Mouse (Mus musculus): ENCODE data around the gene Stfa1. TPM values are rescaled to one million over a fixed set of nuclear protein-coding genes. Genes with fewer than 3 reads are reported as not detected.
"Not testable (repeated sequence)": the region's sequence is repeated elsewhere in the genome, so short reads cannot be mapped to it uniquely, and the experiment has no call there.

Gene Stfa1
- not detected for total RNA-seq (2021)
- polyA plus RNA-seq (2012; rRNA removed) = not detected in 2 replicates
- long read RNA-seq = 0 reads

GRCm38 (mm10) chr16:36276796-36277195 lies at the start of gene Stfa1:
TSS of gene Stfa1 (plus strand) at chr16:36276951.
- not testable (repeated sequence) for DNase-seq

DNA sequence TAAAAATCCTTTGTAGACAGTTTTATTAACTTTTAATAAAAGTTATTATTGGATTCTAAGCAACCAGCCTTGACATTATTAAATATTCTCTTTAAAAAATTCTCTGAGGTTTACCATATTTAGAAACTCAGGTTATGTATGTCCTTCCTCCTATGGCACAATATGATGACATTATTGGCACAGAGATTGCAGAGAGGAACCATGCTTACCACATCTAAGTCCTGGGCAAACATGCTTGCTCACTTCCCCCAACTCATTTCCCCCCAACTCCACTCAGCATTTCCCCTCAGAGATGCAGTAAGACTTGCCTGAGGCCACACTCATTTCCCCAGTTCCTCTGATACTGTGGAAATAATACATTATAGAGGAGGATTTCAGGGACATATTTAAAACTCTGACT lies 16.2 kb upstream of the Stfa1 start:
- DNase-seq = not testable (repeated sequence)

- DNase-seq = no peak
These were observed 12.4 kb downstream of the Stfa1 start for GRCm38 (mm10) chr16:36289140-36289539.

GRCm38 (mm10) chr16:36307631-36308030 lies 30.9 kb downstream of the Stfa1 start:
- DNase-seq = no peak

GRCm38 (mm10) chr16:36316111-36316510 lies 39.4 kb downstream of the Stfa1 start:
- not testable (repeated sequence) for DNase-seq

DNA sequence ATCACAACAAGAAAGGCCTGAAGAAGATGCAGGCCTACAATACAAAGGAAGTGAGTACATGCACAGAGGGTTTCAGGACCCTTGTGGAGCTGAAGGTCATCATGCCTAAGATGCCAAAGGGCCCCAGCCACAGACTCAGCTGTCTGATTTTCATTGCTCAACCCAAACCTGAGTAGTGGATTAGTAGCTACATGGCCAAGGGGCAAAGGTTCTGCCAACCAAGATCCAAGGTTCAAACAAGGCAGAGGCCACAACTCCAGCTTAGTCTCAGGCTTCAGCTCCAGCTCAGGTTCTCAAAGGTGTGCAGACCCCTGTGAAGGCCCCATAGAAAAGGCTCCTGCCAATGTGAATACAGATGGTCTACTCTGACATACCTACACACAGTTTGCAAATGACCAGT lies 42.5 kb downstream of the Stfa1 start:
- no peak for DNase-seq

GRCm38 (mm10) chr16:36334232-36334631 lies 57.5 kb downstream of the Stfa1 start, which contains the start of gene BC117090:
TSS of gene BC117090 (minus strand) at chr16:36334332.
- DNase-seq = no peak

Other genes with a start within 250 kb of the Stfa1 start
- 1 to 10 TPM; 3.1 to 5.2 TPM for gene Wdr5b, start 235.8 kb upstream of the Stfa1 start, total RNA-seq (2021)
- gene Wdr5b, start 235.8 kb upstream of the Stfa1 start, polyA plus RNA-seq (2012; rRNA removed) = 0.59 and 0.75 TPM in 2 replicates
- gene Fam162a, start 205.4 kb upstream of the Stfa1 start, total RNA-seq (2021) = 100 to 1,000 TPM; 178 to 236 TPM
- gene Fam162a, start 205.4 kb upstream of the Stfa1 start, polyA plus RNA-seq (2012; rRNA removed) = 27.9 and 30.7 TPM in 2 replicates
- 10 to 100 TPM; 35.6 to 35.8 TPM for gene Ccdc58, start 205.3 kb upstream of the Stfa1 start, total RNA-seq (2021)
- 2.0 and 2.9 TPM in 2 replicates for gene Ccdc58, start 205.3 kb upstream of the Stfa1 start, polyA plus RNA-seq (2012; rRNA removed)
- gene Csta1, start 145.7 kb upstream of the Stfa1 start, total RNA-seq (2021) = not detected
- gene Csta1, start 145.7 kb upstream of the Stfa1 start, polyA plus RNA-seq (2012; rRNA removed) = not detected in 2 replicates
- not detected for gene Stfa2l1, start 120.1 kb upstream of the Stfa1 start, total RNA-seq (2021)
- not detected in 2 replicates for gene Stfa2l1, start 120.1 kb upstream of the Stfa1 start, polyA plus RNA-seq (2012; rRNA removed)
- not detected for gene Gm5483, start 92.7 kb upstream of the Stfa1 start, total RNA-seq (2021)
- gene Gm5483, start 92.7 kb upstream of the Stfa1 start, polyA plus RNA-seq (2012; rRNA removed) = not detected in 2 replicates
- gene Gm5416, start 66.5 kb upstream of the Stfa1 start, total RNA-seq (2021) = not detected
- gene Gm5416, start 66.5 kb upstream of the Stfa1 start, polyA plus RNA-seq (2012; rRNA removed) = not detected in 2 replicates
- gene 2010005H15Rik, start 55.5 kb upstream of the Stfa1 start, total RNA-seq (2021) = 1 to 10 TPM in 1 of 2 experiments, not detected in 1; 3.5 TPM
- not detected in 2 replicates for gene 2010005H15Rik, start 55.5 kb upstream of the Stfa1 start, polyA plus RNA-seq (2012; rRNA removed)
- not detected for gene BC117090, start 57.4 kb downstream of the Stfa1 start, total RNA-seq (2021)
- not detected in 2 replicates for gene BC117090, start 57.4 kb downstream of the Stfa1 start, polyA plus RNA-seq (2012; rRNA removed)
- not detected for gene BC100530, start 90.8 kb downstream of the Stfa1 start, total RNA-seq (2021)
- not detected in 2 replicates for gene BC100530, start 90.8 kb downstream of the Stfa1 start, polyA plus RNA-seq (2012; rRNA removed)
- not detected for gene Stfa2, start 131.5 kb downstream of the Stfa1 start, total RNA-seq (2021)
- gene Stfa2, start 131.5 kb downstream of the Stfa1 start, polyA plus RNA-seq (2012; rRNA removed) = not detected in 2 replicates
- gene Stfa3, start 178.4 kb downstream of the Stfa1 start, total RNA-seq (2021) = not detected
- not detected in 2 replicates for gene Stfa3, start 178.4 kb downstream of the Stfa1 start, polyA plus RNA-seq (2012; rRNA removed)